In genomic region chr17:73391771-73392170, GRCm38 (mm10) we compare ENCODE assay signal across 12 mouse cellular contexts. TPM values are rescaled to one million over a fixed set of nuclear protein-coding genes. Genes with fewer than 3 reads are reported as not detected.
DNase-seq lines count a peak whose midpoint lies in the region; ATAC-seq and TF ChIP-seq lines count a peak whose summit lies in the region.
"Had no signal": no experiment of that assay in that cellular context is flagged by ENCODE, and none has a peak within 500 bp of the region (broad histone marks: within the 10 kb centered on the region; RNA-seq: fewer than 3 reads in every experiment).

No protein-coding gene starts in this region.

- intact Hi-C loops in left cerebral cortex, postnatal 10 days (cut with DNase I): no loop called here

- no peak for ATAC-seq in liver, postnatal 0 days

- peak; percentile 1 for DNase-seq in cerebellum, adult 11 months
- DNase-seq in cerebellum, adult 8-10 months: no peak
- DNase-seq in Muller cell, postnatal 12 days (ENCODE audit: inconsistent ontology term): peak; percentile 24
- DNase-seq in gastrocnemius, adult 8-10 months (ENCODE audit: low spot score in 2 of 2): peak; percentile 25 to 56
- peak; percentile 25 to 64 for DNase-seq in left cerebral cortex, postnatal 10 days (ENCODE audit: extremely low spot score in 1 of 2, low spot score in 2 of 2)
- no peak for DNase-seq in liver, postnatal 0 days
- DNase-seq in embryonic facial prominence, embryonic 10.5 days (ENCODE audit: low spot score): no peak
- DNase-seq in kidney, adult 8-10 months: no peak
- DNase-seq: lung, postnatal 10 days had no signal

- TF ChIP-seq EP300 in liver, postnatal 0 days (IDR thresholded peaks at IDR 0.05; ENCODE audit: low read depth): no peak

- TF ChIP-seq CTCF in liver, postnatal 0 days (IDR thresholded peaks at IDR 0.05; ENCODE audit: low read depth): no peak

- H3K27me3 ChIP-seq in liver, postnatal 0 days (ENCODE audit: insufficient read depth, low read length): no peaks in the 10 kb centered on the region
- H3K27me3 ChIP-seq in embryonic facial prominence, embryonic 10.5 days (replicated peaks; ENCODE audit: low read depth, poor library complexity, severe bottlenecking): no peaks in the 10 kb centered on the region

- H3K9ac ChIP-seq in liver, postnatal 0 days (replicated peaks): no peak overlapping the region
- H3K9ac ChIP-seq: hindbrain, embryonic 14.5 days had no signal

- H3K4me2 ChIP-seq in liver, postnatal 0 days (ENCODE audit: low read depth, low read length): no peak overlapping the region
- H3K4me2 ChIP-seq: hindbrain, embryonic 14.5 days had no signal

- 63% methylated on average over 4 of the region's 4 CpGs for WGBS in liver, postnatal 0 days (ENCODE audit: insufficient replicate concordance)
- WGBS in embryonic facial prominence, embryonic 10.5 days: 80% methylated on average over 4 of the region's 4 CpGs

- H3K4me1 ChIP-seq in liver, postnatal 0 days (ENCODE audit: insufficient read depth): no peaks in the 10 kb centered on the region
- H3K4me1 ChIP-seq in embryonic facial prominence, embryonic 10.5 days: no peaks in the 10 kb centered on the region

- H3K4me3 ChIP-seq in liver, postnatal 0 days (ENCODE audit: low read depth, low read length): no peak overlapping the region
- H3K4me3 ChIP-seq in embryonic facial prominence, embryonic 10.5 days: no peak overlapping the region

- no peak overlapping the region for H3K27ac ChIP-seq in liver, postnatal 0 days (ENCODE audit: low read depth)
- no peak overlapping the region for H3K27ac ChIP-seq in embryonic facial prominence, embryonic 10.5 days (replicated peaks)

- no peaks in the 10 kb centered on the region for H3K36me3 ChIP-seq in liver, postnatal 0 days (replicated peaks; ENCODE audit: insufficient read depth, low read length)
- H3K36me3 ChIP-seq in embryonic facial prominence, embryonic 10.5 days (replicated peaks): no peaks in the 10 kb centered on the region

- H3K9me3 ChIP-seq in liver, postnatal 0 days (ENCODE audit: low read length): no peaks in the 10 kb centered on the region
- H3K9me3 ChIP-seq in embryonic facial prominence, embryonic 10.5 days: no peaks in the 10 kb centered on the region

RNA-seq across cellular contexts. Expression of gene Capn13, which starts 8.9 kb away (rescaled TPM):
- total RNA-seq in gastrocnemius, adult 8-10 months (2022): not detected
- not detected for total RNA-seq in left cerebral cortex, postnatal 10 days (2021)
- polyA plus RNA-seq in liver, postnatal 0 days (2015; fragmentation: Nextera tagmentation; extraction: Ambion mirVana): not detected in 2 replicates
- polyA plus RNA-seq in embryonic facial prominence, embryonic 10.5 days (2016; fragmentation: Nextera tagmentation; extraction: Ambion mirVana): not detected in 2 replicates
- total RNA-seq: adrenal gland, postnatal 4 days; layer of hippocampus, postnatal 10 days had no signal

Comparison
In these comparisons a context has a peak if more than half of its experiments do, and no peak if none do; other contexts are left out.
1. DNase-seq: peak in cerebellum, adult 11 months (single experiment), Muller cell, postnatal 12 days (single experiment), gastrocnemius, adult 8-10 months (2 of 2) and left cerebral cortex, postnatal 10 days (2 of 2); none in cerebellum, adult 8-10 months (single experiment), liver, postnatal 0 days (single experiment), embryonic facial prominence, embryonic 10.5 days (single experiment) and kidney, adult 8-10 months (0 of 2).